ENCODE assay signal across 23 mouse cellular contexts in genomic region chr12:79514680-79515079, GRCm38 (mm10).
DNase-seq lines count a peak whose midpoint lies in the region; ATAC-seq and TF ChIP-seq lines count a peak whose summit lies in the region.
"Had no signal": no experiment of that assay in that cellular context is flagged by ENCODE, and none has a peak within 500 bp of the region (broad histone marks: within the 10 kb centered on the region; RNA-seq: fewer than 3 reads in every experiment).

No protein-coding gene starts in this region.

- H3K4me3 ChIP-seq in embryonic facial prominence, embryonic 14.5 days (ENCODE audit: low read depth, low read length) = no peak overlapping the region
- no peak overlapping the region for H3K4me3 ChIP-seq in embryonic facial prominence, embryonic 10.5 days
- no peak overlapping the region for H3K4me3 ChIP-seq in embryonic fibroblast, embryonic 13.5 days (ENCODE audit: insufficient read depth, low read length)
- H3K4me3 ChIP-seq in stomach, embryonic 15.5 days (replicated peaks) = no peak overlapping the region
- H3K4me3 ChIP-seq: embryonic facial prominence, embryonic 12.5 days; hindbrain, embryonic 12.5 days had no signal

- H3K27me3 ChIP-seq in embryonic facial prominence, embryonic 14.5 days (replicated peaks; ENCODE audit: control insufficient read depth, insufficient read depth, low read length) = no peaks in the 10 kb centered on the region
- no peaks in the 10 kb centered on the region for H3K27me3 ChIP-seq in embryonic facial prominence, embryonic 10.5 days (replicated peaks; ENCODE audit: low read depth, poor library complexity, severe bottlenecking)
- H3K27me3 ChIP-seq in stomach, embryonic 15.5 days (replicated peaks) = no peaks in the 10 kb centered on the region
- H3K27me3 ChIP-seq: CH12.LX; embryonic facial prominence, embryonic 12.5 days; hindbrain, embryonic 12.5 days had no signal

- TF ChIP-seq POLR2A in embryonic fibroblast, embryonic 13.5 days (IDR thresholded peaks at IDR 0.05; ENCODE audit: low read depth, low read length) = no peak

- no peak for ATAC-seq in embryonic facial prominence, embryonic 14.5 days (ENCODE audit: low read depth)
- no peak for ATAC-seq in stomach, embryonic 15.5 days (ENCODE audit: insufficient read depth, low FRiP score, low read depth)
- ATAC-seq: activated CD4-positive, CD25-positive, alpha-beta regulatory T cell, adult 4 months; inflammation-experienced regulatory T-cells, adult 6 months had no signal

- H3K4me2 ChIP-seq in embryonic facial prominence, embryonic 14.5 days (ENCODE audit: low read depth, low read length) = no peak overlapping the region
- no peak overlapping the region for H3K4me2 ChIP-seq in stomach, embryonic 15.5 days
- H3K4me2 ChIP-seq: embryonic facial prominence, embryonic 12.5 days; hindbrain, embryonic 12.5 days had no signal

- peak overlapping the region; percentile 45; the same call in 1 of the 2 replicates for H3K27ac ChIP-seq in embryonic facial prominence, embryonic 14.5 days (replicated peaks; ENCODE audit: low read depth, low read length)
- H3K27ac ChIP-seq in embryonic facial prominence, embryonic 10.5 days (replicated peaks) = no peak overlapping the region
- peak overlapping the region; percentile 99 for H3K27ac ChIP-seq in embryonic fibroblast, embryonic 13.5 days (ENCODE audit: insufficient read depth, low read length)
- H3K27ac ChIP-seq in stomach, embryonic 15.5 days = peak overlapping the region; percentile 72
- H3K27ac ChIP-seq: embryonic facial prominence, embryonic 12.5 days; hindbrain, embryonic 12.5 days; macrophage had no signal

- H3K4me1 ChIP-seq in embryonic facial prominence, embryonic 14.5 days (ENCODE audit: control insufficient read depth, insufficient read depth, low read length) = peaks cover 32% of the 10 kb centered on the region
- H3K4me1 ChIP-seq in embryonic facial prominence, embryonic 10.5 days = peaks cover 17% of the 10 kb centered on the region
- peaks cover 17% of the 10 kb centered on the region for H3K4me1 ChIP-seq in embryonic fibroblast, embryonic 13.5 days (ENCODE audit: control insufficient read depth, insufficient read depth, low read length)
- peaks cover 20% of the 10 kb centered on the region for H3K4me1 ChIP-seq in stomach, embryonic 15.5 days

- peak; percentile 48 for DNase-seq in embryonic facial prominence, embryonic 14.5 days (ENCODE audit: low spot score)
- DNase-seq in embryonic facial prominence, embryonic 10.5 days (ENCODE audit: low spot score) = no peak
- DNase-seq in lung, adult 18-20 months = peak; percentile 42 to 63
- DNase-seq in lung, postnatal 4 days = no peak
- DNase-seq in left cerebral cortex, adult 11 months (ENCODE audit: low spot score) = no peak
- no peak for DNase-seq in adrenal gland, postnatal 10 days
- DNase-seq: adrenal gland, postnatal 36 days; cerebellum, adult 8-10 months; gastrocnemius, postnatal 25 days; heart, postnatal 10 days; kidney, postnatal 36 days; midbrain, embryonic 14.5 days; right cerebral cortex, adult 18-20 months; spleen, adult 18-20 months; thymus, postnatal 36 days had no signal

- 86% methylated on average over 3 of the region's 3 CpGs for WGBS in embryonic facial prominence, embryonic 14.5 days
- WGBS in embryonic facial prominence, embryonic 10.5 days = 97% methylated on average over 3 of the region's 3 CpGs
- WGBS in stomach, embryonic 15.5 days = 93% methylated on average over 3 of the region's 3 CpGs

- no peaks in the 10 kb centered on the region for H3K36me3 ChIP-seq in embryonic facial prominence, embryonic 14.5 days (ENCODE audit: control insufficient read depth, insufficient read depth, low read length)
- H3K36me3 ChIP-seq in embryonic facial prominence, embryonic 10.5 days (replicated peaks) = no peaks in the 10 kb centered on the region
- H3K36me3 ChIP-seq in stomach, embryonic 15.5 days = no peaks in the 10 kb centered on the region
- H3K36me3 ChIP-seq: embryonic facial prominence, embryonic 12.5 days; hindbrain, embryonic 12.5 days had no signal

- H3K9ac ChIP-seq in embryonic facial prominence, embryonic 14.5 days (ENCODE audit: low read depth, low read length) = no peak overlapping the region
- no peak overlapping the region for H3K9ac ChIP-seq in stomach, embryonic 15.5 days
- H3K9ac ChIP-seq: embryonic facial prominence, embryonic 12.5 days; hindbrain, embryonic 12.5 days had no signal

- no peaks in the 10 kb centered on the region for H3K9me3 ChIP-seq in embryonic facial prominence, embryonic 14.5 days (ENCODE audit: control insufficient read depth, low read length)
- H3K9me3 ChIP-seq in embryonic facial prominence, embryonic 10.5 days = no peaks in the 10 kb centered on the region
- H3K9me3 ChIP-seq in stomach, embryonic 15.5 days = no peaks in the 10 kb centered on the region
- H3K9me3 ChIP-seq: embryonic facial prominence, embryonic 12.5 days; hindbrain, embryonic 12.5 days had no signal

- no peak for TF ChIP-seq CTCF in embryonic fibroblast, embryonic 13.5 days (IDR thresholded peaks at IDR 0.05; ENCODE audit: borderline replicate concordance, insufficient read depth, low read length)

Comparison
In these comparisons a context has a peak if more than half of its experiments do, and no peak if none do; other contexts are left out.
1. DNase-seq: peak in embryonic facial prominence, embryonic 14.5 days (single experiment) and lung, adult 18-20 months (2 of 2); none in embryonic facial prominence, embryonic 10.5 days (single experiment), lung, postnatal 4 days (0 of 2), left cerebral cortex, adult 11 months (single experiment) and adrenal gland, postnatal 10 days (single experiment).